Mouse (Mus musculus): Measurements from ENCODE around the gene 4833423E24Rik. TPM values are rescaled to one million over a fixed set of nuclear protein-coding genes. Genes with fewer than 3 reads are reported as not detected.

4833423E24Rik gene
- total and polyA plus RNA-seq, 2 experiments from 2014 or later, result not detected

- Histone ChIP-seq H3K27me3 (ENCODE audit: control insufficient read depth, insufficient read depth, low read length) (no peaks in the 10 kb centered on the region), H3K4me3 (ENCODE audit: low read depth, low read length) (no peak overlapping the region), H3K36me3 (replicated peaks; ENCODE audit: control insufficient read depth, insufficient read depth, low read length) (no peaks in the 10 kb centered on the region), H3K9me3 (replicated peaks; ENCODE audit: control insufficient read depth, low read length) (no peaks in the 10 kb centered on the region), H3K9ac (replicated peaks; ENCODE audit: low read depth, low read length) (no peak overlapping the region), H3K4me1 (ENCODE audit: control insufficient read depth, insufficient read depth) (no peaks in the 10 kb centered on the region), H3K4me2 (ENCODE audit: low read depth, low read length) (no peak overlapping the region), H3K27ac (ENCODE audit: low read depth) (no peak overlapping the region)
- ATAC-seq (ENCODE audit: insufficient read depth, low read depth), result no peak
- TF ChIP-seq CTCF (IDR thresholded peaks at IDR 0.05; ENCODE audit: low read depth) (no peak), EP300 (IDR thresholded peaks at IDR 0.05; ENCODE audit: low read depth) (no peak)
- WGBS, result 56% methylated on average over 3 of the region's 3 CpGs
- no peak for DNase-seq (ENCODE audit: low spot score)
These were observed 52.0 kb downstream of the 4833423E24Rik start for GRCm38 (mm10) chr2:85466801-85467325.

- TF ChIP-seq EP300 (IDR thresholded peaks at IDR 0.05; ENCODE audit: low read depth) (no peak), CTCF (IDR thresholded peaks at IDR 0.05; ENCODE audit: low read depth) (no peak)
- Histone ChIP-seq H3K4me1 (ENCODE audit: control insufficient read depth, insufficient read depth) (no peaks in the 10 kb centered on the region), H3K4me2 (ENCODE audit: low read depth, low read length) (no peak within 1 kb of the TSS), H3K27ac (ENCODE audit: low read depth) (no peak within 1 kb of the TSS), H3K9ac (replicated peaks; ENCODE audit: low read depth, low read length) (no peak within 1 kb of the TSS), H3K27me3 (ENCODE audit: control insufficient read depth, insufficient read depth, low read length) (no peaks in the 10 kb centered on the region), H3K4me3 (ENCODE audit: low read depth, low read length) (no peak within 1 kb of the TSS), H3K36me3 (replicated peaks; ENCODE audit: control insufficient read depth, insufficient read depth, low read length) (no peaks in the 10 kb centered on the region), H3K9me3 (replicated peaks; ENCODE audit: control insufficient read depth, low read length) (no peaks in the 10 kb centered on the region)
- ATAC-seq (ENCODE audit: insufficient read depth, low read depth), result no peak
- 39% methylated on average over 1 of the region's 1 CpGs for WGBS
- DNase-seq (ENCODE audit: low spot score), result no peak
These were observed 75.3 kb downstream of the 4833423E24Rik start, which contains the start of gene Olfr995 for GRCm38 (mm10) chr2:85443539-85443938. Gene Olfr995, minus strand, starts transcription at chr2:85443639.

GRCm38 (mm10) chr2:85442546-85442945 is 76.3 kb downstream of the 4833423E24Rik start:
- Histone ChIP-seq H3K4me1 (ENCODE audit: control insufficient read depth, insufficient read depth) (no peaks in the 10 kb centered on the region), H3K4me3 (ENCODE audit: low read depth, low read length) (no peak overlapping the region), H3K27me3 (ENCODE audit: control insufficient read depth, insufficient read depth, low read length) (no peaks in the 10 kb centered on the region), H3K36me3 (replicated peaks; ENCODE audit: control insufficient read depth, insufficient read depth, low read length) (no peaks in the 10 kb centered on the region), H3K9me3 (replicated peaks; ENCODE audit: control insufficient read depth, low read length) (no peaks in the 10 kb centered on the region), H3K4me2 (ENCODE audit: low read depth, low read length) (no peak overlapping the region), H3K9ac (replicated peaks; ENCODE audit: low read depth, low read length) (no peak overlapping the region), H3K27ac (ENCODE audit: low read depth) (no peak overlapping the region)
- ATAC-seq (ENCODE audit: insufficient read depth, low read depth) (no peak), DNase-seq (ENCODE audit: low spot score) (no peak)
- TF ChIP-seq EP300 (IDR thresholded peaks at IDR 0.05; ENCODE audit: low read depth) (no peak), CTCF (IDR thresholded peaks at IDR 0.05; ENCODE audit: low read depth) (no peak)

- 86% methylated on average over 3 of the region's 3 CpGs for WGBS
- no peak for ATAC-seq (ENCODE audit: insufficient read depth, low read depth)
These were observed 82.5 kb downstream of the 4833423E24Rik start, which contains the start of gene Olfr994 for GRCm38 (mm10) chr2:85436351-85436750. Gene Olfr994, minus strand, starts transcription at chr2:85436451.

More at GRCm38 (mm10) chr2:85436351-85436750, 82.5 kb downstream of the 4833423E24Rik start, which contains the start of gene Olfr994:
- H3K4me3 ChIP-seq (ENCODE audit: low read depth, low read length), result no peak within 1 kb of the TSS
- no peaks in the 10 kb centered on the region for H3K36me3 ChIP-seq (replicated peaks; ENCODE audit: control insufficient read depth, insufficient read depth, low read length)
- no peaks in the 10 kb centered on the region for H3K4me1 ChIP-seq (ENCODE audit: control insufficient read depth, insufficient read depth)
- H3K4me2 ChIP-seq (ENCODE audit: low read depth, low read length), result no peak within 1 kb of the TSS
- no peaks in the 10 kb centered on the region for H3K27me3 ChIP-seq (ENCODE audit: control insufficient read depth, insufficient read depth, low read length)
- H3K9ac ChIP-seq (replicated peaks; ENCODE audit: low read depth, low read length), result no peak within 1 kb of the TSS
- H3K27ac ChIP-seq (ENCODE audit: low read depth), result no peak within 1 kb of the TSS
- DNase-seq (ENCODE audit: low spot score), result no peak
- TF ChIP-seq CTCF (IDR thresholded peaks at IDR 0.05; ENCODE audit: low read depth), result no peak
- no peak for TF ChIP-seq EP300 (IDR thresholded peaks at IDR 0.05; ENCODE audit: low read depth)
- no peaks in the 10 kb centered on the region for H3K9me3 ChIP-seq (replicated peaks; ENCODE audit: control insufficient read depth, low read length)

Other genes starting within 250 kb of the 4833423E24Rik start
- gene Olfr987, start 179.7 kb downstream of the 4833423E24Rik start, total RNA-seq (2014; rRNA removed; ENCODE audit: low replicate concordance), result not detected in 2 replicates
- not detected in 2 replicates for gene Olfr987, start 179.7 kb downstream of the 4833423E24Rik start, polyA plus RNA-seq (2015; fragmentation: Nextera tagmentation; extraction: Ambion mirVana)
- not detected in 2 replicates for gene Olfr988, start 155.8 kb downstream of the 4833423E24Rik start, total RNA-seq (2014; rRNA removed; ENCODE audit: low replicate concordance)
- gene Olfr988, start 155.8 kb downstream of the 4833423E24Rik start, polyA plus RNA-seq (2015; fragmentation: Nextera tagmentation; extraction: Ambion mirVana), result not detected in 2 replicates
- not detected in 2 replicates for gene Olfr992, start 109.6 kb downstream of the 4833423E24Rik start, total RNA-seq (2014; rRNA removed; ENCODE audit: low replicate concordance)
- not detected in 2 replicates for gene Olfr992, start 109.6 kb downstream of the 4833423E24Rik start, polyA plus RNA-seq (2015; fragmentation: Nextera tagmentation; extraction: Ambion mirVana)
- not detected in 2 replicates for gene Olfr993, start 104.1 kb downstream of the 4833423E24Rik start, total RNA-seq (2014; rRNA removed; ENCODE audit: low replicate concordance)
- not detected in 2 replicates for gene Olfr993, start 104.1 kb downstream of the 4833423E24Rik start, polyA plus RNA-seq (2015; fragmentation: Nextera tagmentation; extraction: Ambion mirVana)
- gene Olfr994, start 82.6 kb downstream of the 4833423E24Rik start, total RNA-seq (2014; rRNA removed; ENCODE audit: low replicate concordance), result not detected in 2 replicates
- not detected in 2 replicates for gene Olfr994, start 82.6 kb downstream of the 4833423E24Rik start, polyA plus RNA-seq (2015; fragmentation: Nextera tagmentation; extraction: Ambion mirVana)
- gene Olfr995, start 75.4 kb downstream of the 4833423E24Rik start, total RNA-seq (2014; rRNA removed; ENCODE audit: low replicate concordance), result not detected in 2 replicates
- not detected in 2 replicates for gene Olfr995, start 75.4 kb downstream of the 4833423E24Rik start, polyA plus RNA-seq (2015; fragmentation: Nextera tagmentation; extraction: Ambion mirVana)
- not detected in 2 replicates for gene Olfr996, start 60.2 kb upstream of the 4833423E24Rik start, total RNA-seq (2014; rRNA removed; ENCODE audit: low replicate concordance)
- gene Olfr996, start 60.2 kb upstream of the 4833423E24Rik start, polyA plus RNA-seq (2015; fragmentation: Nextera tagmentation; extraction: Ambion mirVana), result not detected in 2 replicates
- not detected in 2 replicates for gene Olfr998, start 69.9 kb upstream of the 4833423E24Rik start, total RNA-seq (2014; rRNA removed; ENCODE audit: low replicate concordance)
- gene Olfr998, start 69.9 kb upstream of the 4833423E24Rik start, polyA plus RNA-seq (2015; fragmentation: Nextera tagmentation; extraction: Ambion mirVana), result not detected in 2 replicates
- not detected in 2 replicates for gene Olfr1000, start 92.9 kb upstream of the 4833423E24Rik start, total RNA-seq (2014; rRNA removed; ENCODE audit: low replicate concordance)
- gene Olfr1000, start 92.9 kb upstream of the 4833423E24Rik start, polyA plus RNA-seq (2015; fragmentation: Nextera tagmentation; extraction: Ambion mirVana), result not detected in 2 replicates
- not detected in 2 replicates for gene Olfr1002, start 131.7 kb upstream of the 4833423E24Rik start, total RNA-seq (2014; rRNA removed; ENCODE audit: low replicate concordance)
- gene Olfr1002, start 131.7 kb upstream of the 4833423E24Rik start, polyA plus RNA-seq (2015; fragmentation: Nextera tagmentation; extraction: Ambion mirVana), result not detected in 2 replicates
- not detected in 2 replicates for gene Olfr154, start 145.4 kb upstream of the 4833423E24Rik start, total RNA-seq (2014; rRNA removed; ENCODE audit: low replicate concordance)
- not detected in 2 replicates for gene Olfr154, start 145.4 kb upstream of the 4833423E24Rik start, polyA plus RNA-seq (2015; fragmentation: Nextera tagmentation; extraction: Ambion mirVana)
- not detected in 2 replicates for gene Olfr1006, start 159.7 kb upstream of the 4833423E24Rik start, total RNA-seq (2014; rRNA removed; ENCODE audit: low replicate concordance)
- not detected in 2 replicates for gene Olfr1006, start 159.7 kb upstream of the 4833423E24Rik start, polyA plus RNA-seq (2015; fragmentation: Nextera tagmentation; extraction: Ambion mirVana)
- gene Olfr1008, start 170.4 kb upstream of the 4833423E24Rik start, total RNA-seq (2014; rRNA removed; ENCODE audit: low replicate concordance), result not detected in 2 replicates
- not detected in 2 replicates for gene Olfr1008, start 170.4 kb upstream of the 4833423E24Rik start, polyA plus RNA-seq (2015; fragmentation: Nextera tagmentation; extraction: Ambion mirVana)
- not detected in 2 replicates for gene Olfr1009, start 196.4 kb upstream of the 4833423E24Rik start, total RNA-seq (2014; rRNA removed; ENCODE audit: low replicate concordance)
- gene Olfr1009, start 196.4 kb upstream of the 4833423E24Rik start, polyA plus RNA-seq (2015; fragmentation: Nextera tagmentation; extraction: Ambion mirVana), result not detected in 2 replicates
- not detected in 2 replicates for gene Olfr1012, start 243.7 kb upstream of the 4833423E24Rik start, total RNA-seq (2014; rRNA removed; ENCODE audit: low replicate concordance)
- gene Olfr1012, start 243.7 kb upstream of the 4833423E24Rik start, polyA plus RNA-seq (2015; fragmentation: Nextera tagmentation; extraction: Ambion mirVana), result not detected in 2 replicates
- not detected in 2 replicates for gene Olfr1013, start 248.1 kb upstream of the 4833423E24Rik start, total RNA-seq (2014; rRNA removed; ENCODE audit: low replicate concordance)
- gene Olfr1013, start 248.1 kb upstream of the 4833423E24Rik start, polyA plus RNA-seq (2015; fragmentation: Nextera tagmentation; extraction: Ambion mirVana), result not detected in 2 replicates

Data from heart, postnatal 0 days (tissue).